Comparison of ENCODE assay signal across 22 mouse cellular contexts in the genomic region with DNA sequence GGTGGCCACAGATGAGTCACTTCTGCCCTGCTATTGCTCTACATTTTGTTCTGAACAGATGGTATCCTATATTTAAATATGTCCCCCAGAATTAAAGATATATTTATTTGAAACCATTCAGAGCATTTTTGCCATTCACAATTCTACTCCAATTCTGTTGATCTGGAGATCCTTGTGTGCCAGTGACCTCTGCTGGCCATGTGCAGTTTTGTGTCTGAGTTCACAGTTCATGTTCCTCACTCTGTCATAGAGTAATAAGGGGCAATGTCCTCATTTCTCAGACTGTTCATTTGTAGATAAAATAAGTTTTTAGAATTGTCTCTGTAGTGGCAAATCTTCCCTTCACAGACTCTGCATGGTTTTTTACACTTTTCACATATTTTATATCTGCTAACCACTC.
A peak's percentile ranks its signal among the peaks of the same experiment; 100 is the strongest.
DNase-seq lines count a peak whose midpoint lies in the region; ATAC-seq and TF ChIP-seq lines count a peak whose summit lies in the region.
"Had no signal": no experiment of that assay in that cellular context is flagged by ENCODE, and none has a peak within 500 bp of the region (broad histone marks: within the 10 kb centered on the region; RNA-seq: fewer than 3 reads in every experiment).

No protein-coding gene starts in this region.

- no peaks in the 10 kb centered on the region for H3K4me1 ChIP-seq in kidney, postnatal 0 days (replicated peaks; ENCODE audit: insufficient read depth, low read length)
- no peaks in the 10 kb centered on the region for H3K4me1 ChIP-seq in kidney, embryonic 15.5 days
- H3K4me1 ChIP-seq in hindbrain, embryonic 11.5 days (replicated peaks; ENCODE audit: control insufficient read depth, insufficient read depth, low read length), result no peaks in the 10 kb centered on the region
- H3K4me1 ChIP-seq: embryonic facial prominence, embryonic 12.5 days; heart, embryonic 15.5 days; stomach, embryonic 15.5 days had no signal

- H3K4me2 ChIP-seq in kidney, postnatal 0 days (ENCODE audit: low read length), result no peak overlapping the region
- H3K4me2 ChIP-seq in kidney, embryonic 15.5 days, result no peak overlapping the region
- no peak overlapping the region for H3K4me2 ChIP-seq in hindbrain, embryonic 11.5 days (replicated peaks; ENCODE audit: low read depth, low read length)
- H3K4me2 ChIP-seq: embryonic facial prominence, embryonic 12.5 days; heart, embryonic 15.5 days; stomach, embryonic 15.5 days had no signal

- no peak overlapping the region for H3K27ac ChIP-seq in kidney, postnatal 0 days
- H3K27ac ChIP-seq in kidney, embryonic 15.5 days, result no peak overlapping the region
- no peak overlapping the region for H3K27ac ChIP-seq in hindbrain, embryonic 11.5 days (ENCODE audit: low read depth, low read length)
- H3K27ac ChIP-seq: embryonic facial prominence, embryonic 12.5 days; heart, embryonic 15.5 days; hindbrain, postnatal 0 days; stomach, embryonic 15.5 days had no signal

- no peak for ATAC-seq in kidney, postnatal 0 days (replicated peaks; ENCODE audit: low FRiP score, low read depth)
- no peak for ATAC-seq in kidney, embryonic 15.5 days (replicated peaks; ENCODE audit: low FRiP score)
- ATAC-seq in megakaryocyte progenitor cell, adult 5-6 weeks (replicated peaks; ENCODE audit: poor library complexity), result peak; percentile 81
- ATAC-seq in hindbrain, embryonic 11.5 days (ENCODE audit: low FRiP score), result no peak
- ATAC-seq: forebrain, embryonic 14.5 days; hindbrain, postnatal 0 days; midbrain, embryonic 16.5 days had no signal

- no peaks in the 10 kb centered on the region for H3K36me3 ChIP-seq in kidney, postnatal 0 days (ENCODE audit: insufficient read depth, low read length)
- no peaks in the 10 kb centered on the region for H3K36me3 ChIP-seq in kidney, embryonic 15.5 days
- no peaks in the 10 kb centered on the region for H3K36me3 ChIP-seq in hindbrain, embryonic 11.5 days (ENCODE audit: control insufficient read depth, insufficient read depth, low read length)
- H3K36me3 ChIP-seq: embryonic facial prominence, embryonic 12.5 days; G1E; heart, embryonic 15.5 days; stomach, embryonic 15.5 days had no signal

- H3K9me3 ChIP-seq in kidney, postnatal 0 days (replicated peaks; ENCODE audit: low read length), result no peaks in the 10 kb centered on the region
- peaks cover 2% of the 10 kb centered on the region for H3K9me3 ChIP-seq in kidney, embryonic 15.5 days (replicated peaks)
- peaks cover 4% of the 10 kb centered on the region; the same call in 1 of the 2 replicates for H3K9me3 ChIP-seq in hindbrain, embryonic 11.5 days (ENCODE audit: control insufficient read depth, low read length)
- H3K9me3 ChIP-seq: G1E; heart, embryonic 15.5 days; stomach, embryonic 15.5 days had no signal

- no peak overlapping the region for H3K9ac ChIP-seq in kidney, postnatal 0 days (ENCODE audit: low read depth, low read length)
- no peak overlapping the region for H3K9ac ChIP-seq in kidney, embryonic 15.5 days
- no peak overlapping the region for H3K9ac ChIP-seq in hindbrain, embryonic 11.5 days (ENCODE audit: low read depth, low read length)
- H3K9ac ChIP-seq: embryonic facial prominence, embryonic 12.5 days; heart, embryonic 15.5 days; stomach, embryonic 15.5 days had no signal

- DNase-seq in kidney, postnatal 0 days (ENCODE audit: low spot score), result no peak
- DNase-seq in NIH3T3 (ENCODE audit: low read depth), result peak; percentile 4
- DNase-seq in thymus, postnatal 4 days, result peak; percentile 65
- DNase-seq in cerebellum, adult 11-12 months, result no peak
- DNase-seq in hindbrain, embryonic 11.5 days (ENCODE audit: low spot score), result no peak
- DNase-seq: cerebellum, adult 2 months; gastrocnemius, postnatal 14 days; heart, adult 18-20 months; heart, postnatal 4 days; liver; lung, adult 18-20 months; lung, postnatal 14 days; right cerebral cortex, postnatal 14 days had no signal

- peak; percentile 6; the same call in 1 of the 2 replicates for TF ChIP-seq CTCF in kidney, postnatal 0 days (IDR thresholded peaks at IDR 0.05; ENCODE audit: low read depth)

- no peaks in the 10 kb centered on the region for H3K27me3 ChIP-seq in kidney, postnatal 0 days (ENCODE audit: insufficient read depth, low read length)
- H3K27me3 ChIP-seq in kidney, embryonic 15.5 days, result no peaks in the 10 kb centered on the region
- H3K27me3 ChIP-seq in hindbrain, embryonic 11.5 days (ENCODE audit: control insufficient read depth, insufficient read depth, low read length), result no peaks in the 10 kb centered on the region
- H3K27me3 ChIP-seq: embryonic facial prominence, embryonic 12.5 days; heart, embryonic 15.5 days; stomach, embryonic 15.5 days had no signal

- no peak overlapping the region for H3K4me3 ChIP-seq in kidney, postnatal 0 days (replicated peaks; ENCODE audit: low read depth, low read length)
- H3K4me3 ChIP-seq in kidney, embryonic 15.5 days (replicated peaks), result no peak overlapping the region
- no peak overlapping the region for H3K4me3 ChIP-seq in hindbrain, embryonic 11.5 days (ENCODE audit: low read depth, low read length)
- H3K4me3 ChIP-seq: embryonic facial prominence, embryonic 12.5 days; heart, embryonic 15.5 days; stomach, embryonic 15.5 days had no signal

Comparison
In these comparisons a context has a peak if more than half of its experiments do, and no peak if none do; other contexts are left out.
1. DNase-seq: peak in NIH3T3 (single experiment) and thymus, postnatal 4 days (single experiment); none in kidney, postnatal 0 days (single experiment), cerebellum, adult 11-12 months (single experiment) and hindbrain, embryonic 11.5 days (single experiment).